7 mouse cellular contexts compared by ENCODE assay signal in genomic region chr5:33819876-33820732, GRCm38 (mm10). TPM values are rescaled to one million over a fixed set of nuclear protein-coding genes. Genes with fewer than 3 reads are reported as not detected.
DNase-seq lines count a peak whose midpoint lies in the region; ATAC-seq lines count a peak whose summit lies in the region.

TSS of gene Nsd2 (plus strand) at chr5:33820725.

- no peaks in the 10 kb centered on the region for H3K36me3 ChIP-seq in embryonic facial prominence, embryonic 12.5 days
- no peaks in the 10 kb centered on the region for H3K36me3 ChIP-seq in limb, embryonic 13.5 days
- no peaks in the 10 kb centered on the region for H3K36me3 ChIP-seq in midbrain, embryonic 16.5 days (ENCODE audit: control insufficient read depth, insufficient read depth, low read length)

- no peaks in the 10 kb centered on the region for H3K9me3 ChIP-seq in embryonic facial prominence, embryonic 12.5 days
- H3K9me3 ChIP-seq in limb, embryonic 13.5 days: no peaks in the 10 kb centered on the region
- H3K9me3 ChIP-seq in midbrain, embryonic 16.5 days (replicated peaks; ENCODE audit: control insufficient read depth, low read length, poor library complexity, severe bottlenecking): no peaks in the 10 kb centered on the region

- H3K27ac ChIP-seq in embryonic facial prominence, embryonic 12.5 days: peak within 1 kb of the TSS; percentile 98
- peak within 1 kb of the TSS; percentile 97 for H3K27ac ChIP-seq in limb, embryonic 13.5 days
- peak within 1 kb of the TSS; percentile 99 for H3K27ac ChIP-seq in midbrain, embryonic 16.5 days (ENCODE audit: low read length)

- peak; percentile 91 for DNase-seq in adrenal gland, postnatal 25 days
- DNase-seq in heart, adult 18-20 months: peak; percentile 85 to 93
- DNase-seq in kidney, adult 8-10 months: peak; percentile 81 to 83
- DNase-seq in spleen, postnatal 10 days (ENCODE audit: low spot score in 2 of 2): peak; percentile 79 to 89

- no peaks in the 10 kb centered on the region for H3K27me3 ChIP-seq in embryonic facial prominence, embryonic 12.5 days
- no peaks in the 10 kb centered on the region for H3K27me3 ChIP-seq in limb, embryonic 13.5 days
- no peaks in the 10 kb centered on the region for H3K27me3 ChIP-seq in midbrain, embryonic 16.5 days (ENCODE audit: control insufficient read depth, insufficient read depth, low read depth, low read length)

- H3K9ac ChIP-seq in embryonic facial prominence, embryonic 12.5 days: peak within 1 kb of the TSS; percentile 99
- peak within 1 kb of the TSS; percentile 97 for H3K9ac ChIP-seq in limb, embryonic 13.5 days
- peak within 1 kb of the TSS; percentile 99 for H3K9ac ChIP-seq in midbrain, embryonic 16.5 days (ENCODE audit: low read depth, low read length)

- peak within 1 kb of the TSS; percentile 99 for H3K4me3 ChIP-seq in embryonic facial prominence, embryonic 12.5 days
- peak within 1 kb of the TSS; percentile 100 for H3K4me3 ChIP-seq in limb, embryonic 13.5 days
- peak within 1 kb of the TSS; percentile 100 for H3K4me3 ChIP-seq in midbrain, embryonic 16.5 days (ENCODE audit: low read depth, low read length)

- H3K4me2 ChIP-seq in embryonic facial prominence, embryonic 12.5 days (replicated peaks): peak within 1 kb of the TSS; percentile 74
- H3K4me2 ChIP-seq in limb, embryonic 13.5 days (replicated peaks): peak within 1 kb of the TSS; percentile 82
- H3K4me2 ChIP-seq in midbrain, embryonic 16.5 days (ENCODE audit: low read length): peak within 1 kb of the TSS; percentile 80

- H3K4me1 ChIP-seq in embryonic facial prominence, embryonic 12.5 days: peaks cover 32% of the 10 kb centered on the region
- peaks cover 33% of the 10 kb centered on the region for H3K4me1 ChIP-seq in limb, embryonic 13.5 days
- H3K4me1 ChIP-seq in midbrain, embryonic 16.5 days (ENCODE audit: control insufficient read depth, insufficient read depth, low read length): peaks cover 34% of the 10 kb centered on the region

- under 1% methylated on average over 125 of the region's 136 CpGs for WGBS in embryonic facial prominence, embryonic 12.5 days
- under 1% methylated on average over 88 of the region's 136 CpGs for WGBS in limb, embryonic 13.5 days
- WGBS in midbrain, embryonic 16.5 days: under 1% methylated on average over 96 of the region's 136 CpGs

- peak; percentile 88 for ATAC-seq in embryonic facial prominence, embryonic 12.5 days (ENCODE audit: insufficient number of reproducible peaks, insufficient read depth, low FRiP score, low TSS enrichment)
- ATAC-seq in limb, embryonic 13.5 days (ENCODE audit: low FRiP score, low read depth): peak; percentile 88
- peak; percentile 83 for ATAC-seq in midbrain, embryonic 16.5 days

RNA-seq across cellular contexts. Expression of gene Nsd2, which starts in this region (rescaled TPM):
- total RNA-seq in adrenal gland, postnatal 25 days (2021): 40.3 and 53.6 TPM in 2 replicates
- 64.0 and 77.1 TPM in 2 replicates for polyA plus RNA-seq in embryonic facial prominence, embryonic 12.5 days (2016; fragmentation: Nextera tagmentation; extraction: Ambion mirVana)
- total RNA-seq in heart, adult 18-20 months (2021): 10 to 100 TPM; 22.2 to 22.8 TPM
- 46.4 and 47.8 TPM in 2 replicates for polyA plus RNA-seq in limb, embryonic 13.5 days (2015; fragmentation: Nextera tagmentation; extraction: Ambion mirVana)
- 75.9 and 84.5 TPM in 2 replicates for polyA plus RNA-seq in midbrain, embryonic 16.5 days (2015; fragmentation: Nextera tagmentation; extraction: Ambion mirVana)

Comparison
In these comparisons a context has a peak if more than half of its experiments do, and no peak if none do; other contexts are left out.
1. Peak in every context shown above with its lines: DNase-seq, ATAC-seq, H3K4me3 ChIP-seq and H3K27ac ChIP-seq.